Comparison of ENCODE assay signal across 17 mouse cellular contexts in the genomic region with DNA sequence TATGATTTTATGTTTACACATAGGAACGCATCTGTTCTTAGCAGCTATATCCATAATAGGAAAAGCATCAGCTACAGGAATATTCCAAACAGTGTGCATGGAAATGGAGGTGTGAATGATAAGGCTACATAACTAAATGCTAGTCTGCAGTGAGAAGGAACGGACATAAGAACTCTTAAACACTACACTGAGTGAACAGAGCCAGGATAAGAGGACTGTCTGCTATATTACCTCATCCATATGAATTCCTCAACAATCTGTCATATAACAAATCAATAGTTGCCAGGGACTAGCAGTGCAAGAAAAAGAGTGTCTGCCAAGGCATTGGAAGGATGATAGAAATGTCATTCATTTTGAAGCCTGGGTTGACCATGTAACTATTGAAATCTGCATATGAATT. TPM values are rescaled to one million over a fixed set of nuclear protein-coding genes. Genes with fewer than 3 reads are reported as not detected.
"Had no signal": no experiment of that assay in that cellular context is flagged by ENCODE, and none has a peak within 500 bp of the region (broad histone marks: within the 10 kb centered on the region; RNA-seq: fewer than 3 reads in every experiment).

No protein-coding gene starts in this region.

- H3K4me1 ChIP-seq: neural tube, embryonic 15.5 days; stomach, embryonic 15.5 days had no signal

- H3K4me2 ChIP-seq: neural tube, embryonic 15.5 days; stomach, embryonic 15.5 days had no signal

- DNase-seq: retina, postnatal 1 day; right cerebral cortex, adult 18-20 months; right cerebral cortex, postnatal 14 days; right cerebral cortex, postnatal 25 days; right cerebral cortex, postnatal 4 days; spleen, adult 18-20 months; thymus, adult 18-20 months; thymus, adult 2 months; thymus, postnatal 14 days; thymus, postnatal 25 days; thymus, postnatal 36 days; thymus, postnatal 4 days had no signal

- H3K9ac ChIP-seq: neural tube, embryonic 15.5 days; stomach, embryonic 15.5 days had no signal

- H3K4me3 ChIP-seq: neural tube, embryonic 15.5 days; stomach, embryonic 15.5 days had no signal

- H3K9me3 ChIP-seq: neural tube, embryonic 15.5 days; stomach, embryonic 15.5 days had no signal

- H3K27ac ChIP-seq: neural tube, embryonic 15.5 days; stomach, embryonic 15.5 days; stomach, postnatal 0 days had no signal

- H3K27me3 ChIP-seq: neural tube, embryonic 15.5 days; stomach, embryonic 15.5 days had no signal

- H3K36me3 ChIP-seq: neural tube, embryonic 15.5 days; stomach, embryonic 15.5 days had no signal

RNA-seq across cellular contexts. Expression of a gene that starts 51.1 kb away (rescaled TPM):
- total RNA-seq: neutrophil, adult 5-6 weeks had no signal
- polyA plus RNA-seq: spleen, adult 2 months had no signal
